Mouse (Mus musculus) erythroblast, embryonic 14.5 days (primary cell): ENCODE data around the gene Adgrd1.

Source experiments
- GATA1 ChIP-seq: IDR thresholded peaks from 2 replicates; pipeline ENCODE4 v1.6.1; 2012; ENCODE audit warnings: low read length, inconsistent platforms, mixed read lengths
- TAL1 ChIP-seq: IDR thresholded peaks from 3 replicates; pipeline ENCODE4 v1.6.1; 2012; ENCODE audit warnings: low read length, inconsistent platforms, mixed read lengths

DNA sequence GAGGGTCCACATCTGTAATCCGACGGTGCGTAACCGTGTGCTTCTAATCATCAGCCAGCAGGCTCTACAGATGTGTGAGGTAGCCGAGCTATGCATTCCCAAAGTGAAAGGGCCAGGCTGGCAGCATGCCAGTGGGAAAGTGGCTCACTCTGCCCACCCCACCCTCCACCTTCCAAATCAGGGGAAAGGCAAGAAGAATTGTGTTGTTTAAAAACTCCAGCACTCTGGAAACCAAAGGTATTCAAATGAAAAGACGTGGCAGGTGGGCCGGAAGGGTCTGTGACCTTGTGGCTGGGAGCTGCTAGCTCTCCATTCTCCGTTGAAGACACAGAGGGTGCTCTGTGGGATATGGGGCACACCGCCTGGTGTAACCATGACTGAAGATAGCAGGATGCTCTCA is 100.0 kb downstream of the Adgrd1 start:
- TF ChIP-seq TAL1, result no peak
- TF ChIP-seq GATA1, result no peak
